Mouse (Mus musculus) heart, embryonic 10.5 days (tissue): ENCODE data around the gene H2-M10.4. TPM values are rescaled to one million over a fixed set of nuclear protein-coding genes. Genes with fewer than 3 reads are reported as not detected.

Source experiments
- polyA plus RNA-seq: library from polyadenylated mRNA; unstranded; fragments of >200 nt; fragmentation: Nextera tagmentation; extraction: Ambion mirVana; gene quantifications from 2 replicates; pipeline ENCODE4 v1.2.1, GENCODE M21; 2016

H2-M10.4 gene
- polyA plus RNA-seq, 1 experiment from 2014 or later = not detected

Other genes starting within 250 kb of the H2-M10.4 start
- 106 and 108 TPM in 2 replicates for gene Rpp21, start 204.3 kb downstream of the H2-M10.4 start, polyA plus RNA-seq
- gene Trim39, start 190.1 kb downstream of the H2-M10.4 start, polyA plus RNA-seq = 11.7 and 13.7 TPM in 2 replicates
- gene H2-M10.2, start 175.8 kb downstream of the H2-M10.4 start, polyA plus RNA-seq = not detected in 2 replicates
- gene H2-M10.1, start 136.2 kb downstream of the H2-M10.4 start, polyA plus RNA-seq = not detected in 2 replicates
- not detected in 2 replicates for gene H2-M10.3, start 93.9 kb downstream of the H2-M10.4 start, polyA plus RNA-seq
- gene H2-M11, start 84.7 kb upstream of the H2-M10.4 start, polyA plus RNA-seq = not detected in 2 replicates
- not detected in 2 replicates for gene H2-M9, start 180.3 kb upstream of the H2-M10.4 start, polyA plus RNA-seq
- not detected in 2 replicates for gene H2-M1, start 209.9 kb upstream of the H2-M10.4 start, polyA plus RNA-seq